Comparison of ENCODE assay signal across 8 mouse cellular contexts in genomic region chr7:113513963-113514649, GRCm38 (mm10). TPM values are rescaled to one million over a fixed set of nuclear protein-coding genes. Genes with fewer than 3 reads are reported as not detected.
A peak's percentile ranks its signal among the peaks of the same experiment; 100 is the strongest.
DNase-seq lines count a peak whose midpoint lies in the region; ATAC-seq lines count a peak whose summit lies in the region.

No protein-coding gene starts in this region.

- peak overlapping the region; percentile 94 for H3K9ac ChIP-seq in forebrain, embryonic 16.5 days (replicated peaks; ENCODE audit: low read depth, low read length)
- peak overlapping the region; percentile 76 for H3K9ac ChIP-seq in limb, embryonic 15.5 days
- peak overlapping the region; percentile 99 for H3K9ac ChIP-seq in neural tube, embryonic 13.5 days

- peak overlapping the region; percentile 92 for H3K4me2 ChIP-seq in forebrain, embryonic 16.5 days (ENCODE audit: low read length)
- peak overlapping the region; percentile 90 for H3K4me2 ChIP-seq in limb, embryonic 15.5 days
- peak overlapping the region; percentile 78 for H3K4me2 ChIP-seq in neural tube, embryonic 13.5 days

- peak; percentile 69 for ATAC-seq in forebrain, embryonic 16.5 days
- ATAC-seq in limb, embryonic 15.5 days (ENCODE audit: insufficient number of reproducible peaks, low FRiP score, low TSS enrichment, low read depth) = peak; percentile 79
- peak; percentile 81 for ATAC-seq in neural tube, embryonic 13.5 days (ENCODE audit: low read depth)

- H3K9me3 ChIP-seq in forebrain, embryonic 16.5 days (ENCODE audit: control insufficient read depth, low read length) = no peaks in the 10 kb centered on the region
- H3K9me3 ChIP-seq in limb, embryonic 15.5 days = no peaks in the 10 kb centered on the region
- H3K9me3 ChIP-seq in neural tube, embryonic 13.5 days = no peaks in the 10 kb centered on the region

- WGBS in forebrain, embryonic 16.5 days = under 1% methylated on average over 32 of the region's 45 CpGs
- WGBS in limb, embryonic 15.5 days = under 1% methylated on average over 43 of the region's 45 CpGs
- WGBS in neural tube, embryonic 13.5 days = 0% methylated on average over 45 of the region's 45 CpGs

- no peaks in the 10 kb centered on the region for H3K36me3 ChIP-seq in forebrain, embryonic 16.5 days (ENCODE audit: control insufficient read depth, insufficient read depth)
- H3K36me3 ChIP-seq in limb, embryonic 15.5 days = no peaks in the 10 kb centered on the region
- H3K36me3 ChIP-seq in neural tube, embryonic 13.5 days = no peaks in the 10 kb centered on the region

- DNase-seq in adrenal gland, postnatal 4 days (ENCODE audit: low spot score in 2 of 2) = peak; percentile 5
- DNase-seq in adrenal gland, postnatal 36 days = no peak
- peak; percentile 30 to 40 for DNase-seq in right cerebral cortex, postnatal 10 days (ENCODE audit: low spot score in 2 of 2)
- DNase-seq in right cerebral cortex, postnatal 36 days (ENCODE audit: low spot score in 2 of 2) = no peak
- DNase-seq in gastrocnemius, postnatal 4 days (ENCODE audit: low spot score in 2 of 2) = no peak

- H3K27me3 ChIP-seq in forebrain, embryonic 16.5 days (replicated peaks; ENCODE audit: control insufficient read depth, insufficient read depth, low read length) = no peaks in the 10 kb centered on the region
- no peaks in the 10 kb centered on the region for H3K27me3 ChIP-seq in limb, embryonic 15.5 days
- H3K27me3 ChIP-seq in neural tube, embryonic 13.5 days = peaks cover 4% of the 10 kb centered on the region; the same call in 1 of the 2 replicates

- peak overlapping the region; percentile 87 for H3K27ac ChIP-seq in forebrain, embryonic 16.5 days (ENCODE audit: low read length)
- H3K27ac ChIP-seq in limb, embryonic 15.5 days = peak overlapping the region; percentile 96
- peak overlapping the region; percentile 97 for H3K27ac ChIP-seq in neural tube, embryonic 13.5 days (replicated peaks)

- H3K4me3 ChIP-seq in forebrain, embryonic 16.5 days (replicated peaks; ENCODE audit: low read length) = peak overlapping the region; percentile 97
- H3K4me3 ChIP-seq in limb, embryonic 15.5 days = peak overlapping the region; percentile 76
- H3K4me3 ChIP-seq in neural tube, embryonic 13.5 days = peak overlapping the region; percentile 99

- peaks cover 18% of the 10 kb centered on the region for H3K4me1 ChIP-seq in forebrain, embryonic 16.5 days (replicated peaks; ENCODE audit: control insufficient read depth, insufficient read depth, low read length)
- H3K4me1 ChIP-seq in limb, embryonic 15.5 days = peaks cover 2% of the 10 kb centered on the region; the same call in 1 of the 2 replicates
- peaks cover 29% of the 10 kb centered on the region for H3K4me1 ChIP-seq in neural tube, embryonic 13.5 days (replicated peaks)

RNA-seq across cellular contexts. Expression of gene Far1, which starts 0.5 kb away (rescaled TPM):
- total RNA-seq in adrenal gland, postnatal 4 days (2021) = 10 to 100 TPM; 51.7 to 66.1 TPM
- total RNA-seq in adrenal gland, postnatal 36 days (2021) = 10 to 100 TPM; 50.5 to 55.9 TPM
- polyA plus RNA-seq in forebrain, embryonic 16.5 days (2015; fragmentation: Nextera tagmentation; extraction: Ambion mirVana) = 74.3 and 85.9 TPM in 2 replicates
- 72.4 and 80.8 TPM in 2 replicates for polyA plus RNA-seq in limb, embryonic 15.5 days (2015; fragmentation: Nextera tagmentation; extraction: Ambion mirVana)
- polyA plus RNA-seq in neural tube, embryonic 13.5 days (2015; fragmentation: Nextera tagmentation; extraction: Ambion mirVana) = 74.2 and 78.6 TPM in 2 replicates
- total RNA-seq in gastrocnemius, postnatal 4 days (2021) = 10 to 100 TPM; 42.2 to 47.1 TPM

Comparison
In these comparisons a context has a peak if more than half of its experiments do, and no peak if none do; other contexts are left out.
1. DNase-seq: peak in adrenal gland, postnatal 4 days (2 of 2) and right cerebral cortex, postnatal 10 days (2 of 2); none in adrenal gland, postnatal 36 days (0 of 2), right cerebral cortex, postnatal 36 days (0 of 2) and gastrocnemius, postnatal 4 days (0 of 2).
2. Peak in every context shown above with its lines, with median percentiles within 50 percentile points of each other: ATAC-seq, H3K27ac ChIP-seq, H3K4me2 ChIP-seq, H3K4me3 ChIP-seq and H3K9ac ChIP-seq.